8 mouse cellular contexts compared by ENCODE assay signal in the genomic region with DNA sequence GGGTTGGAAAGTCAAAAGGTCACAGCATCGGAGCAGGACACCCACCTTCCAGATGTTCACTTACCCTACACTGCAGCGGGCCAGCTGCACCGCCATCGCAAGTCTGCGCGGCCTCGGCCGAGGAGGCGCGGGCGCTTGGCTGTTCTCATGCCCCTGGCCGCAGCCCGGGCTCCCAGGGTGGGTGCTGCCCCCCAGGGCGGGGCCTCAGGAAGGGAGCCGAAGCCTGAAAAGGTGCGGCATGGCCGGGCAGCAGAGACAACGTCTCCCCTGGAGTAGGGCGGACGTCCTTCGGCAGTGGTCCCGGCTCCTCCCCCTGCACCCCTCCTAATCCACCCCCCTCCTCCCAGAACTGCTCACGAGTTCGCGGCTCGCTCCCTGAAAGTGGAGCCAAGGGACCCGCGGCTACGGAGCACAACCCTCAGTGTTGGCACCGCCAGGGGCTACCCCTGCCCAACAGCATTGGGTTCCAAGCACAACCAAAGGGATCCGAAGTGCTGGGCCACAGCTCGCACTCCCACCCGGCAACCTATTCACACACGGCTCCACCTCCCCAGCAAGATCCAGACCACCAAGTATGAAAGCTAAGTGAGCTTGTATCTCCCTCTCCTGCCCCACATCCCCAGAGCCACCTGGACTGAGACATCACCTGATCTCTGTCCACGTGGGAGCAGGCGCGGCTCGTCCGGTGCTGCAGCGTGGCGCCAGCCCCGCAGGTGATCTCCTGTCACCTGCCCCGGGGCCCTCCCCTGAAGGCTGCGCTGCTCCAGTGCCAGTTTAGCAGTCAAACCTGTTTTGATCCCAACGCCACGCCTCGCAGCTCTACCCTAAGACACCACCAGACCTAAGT.
A peak's percentile ranks its signal among the peaks of the same experiment; 100 is the strongest.
DNase-seq lines count a peak whose midpoint lies in the region; ATAC-seq and TF ChIP-seq lines count a peak whose summit lies in the region.

No protein-coding gene starts in this region.

- TF ChIP-seq POLR2A in spleen, adult 2 months (IDR thresholded peaks at IDR 0.05; ENCODE audit: low read depth, low read length): no peak

- H3K4me3 ChIP-seq in spleen, adult 2 months (ENCODE audit: extremely low read depth, insufficient read depth, insufficient read length): peak overlapping the region; percentile 49

- H3K27ac ChIP-seq in spleen, adult 2 months (ENCODE audit: insufficient read depth, low read length): no peak overlapping the region

- peak; percentile 42 for ATAC-seq in megakaryocyte, adult 5-6 weeks (ENCODE audit: poor library complexity, severe bottlenecking)
- no peak for ATAC-seq in monocyte, adult 5-6 weeks (replicated peaks; ENCODE audit: insufficient number of reproducible peaks, low FRiP score, low TSS enrichment, poor library complexity, severe bottlenecking)

- no peaks in the 10 kb centered on the region for H3K36me3 ChIP-seq in spleen, adult 2 months (ENCODE audit: control insufficient read depth, insufficient read depth, low read length)

- no peak for TF ChIP-seq CTCF in spleen, adult 2 months (IDR thresholded peaks at IDR 0.05; ENCODE audit: extremely low read depth, insufficient read depth, insufficient read length, insufficient replicate concordance)

- under 1% methylated on average over 47 of the region's 47 CpGs for WGBS in spleen, adult 2 months

- H3K27me3 ChIP-seq in spleen, adult 2 months (ENCODE audit: control insufficient read depth, insufficient read depth, low read length): peaks cover 6% of the 10 kb centered on the region; the same call in 1 of the 2 replicates

- peak; percentile 43 for DNase-seq in CD4-positive, CD25-positive, alpha-beta regulatory T cell, adult 2 months (ENCODE audit: low read depth, low spot score)
- peak; percentile 35 for DNase-seq in Muller cell, postnatal 12 days (ENCODE audit: inconsistent ontology term)
- DNase-seq in embryo, embryonic 11 days: peak; percentile 57
- DNase-seq in heart, postnatal 4 days: peak; percentile 17
- peak; percentile 36 to 60 for DNase-seq in kidney, postnatal 4 days
- DNase-seq in spleen, adult 2 months (ENCODE audit: low read depth in 1 of 2, low spot score in 2 of 2): peak in 1 of 2 experiments; percentile 11

- H3K4me1 ChIP-seq in spleen, adult 2 months (ENCODE audit: control insufficient read depth, insufficient read depth, insufficient read length): peaks cover 8% of the 10 kb centered on the region; the same call in 1 of the 2 replicates
